Mouse (Mus musculus) kidney, embryonic 15.5 days (tissue): ENCODE results near the gene Henmt1. TPM values are rescaled to one million over a fixed set of nuclear protein-coding genes. Genes with fewer than 3 reads are reported as not detected.

Experiments used
- ATAC-seq: fragments of 200-750 bp; cut with Nextera tagmentation; replicated peaks from 2 replicates; pipeline ENCODE4 v1.8.0; 2017; ENCODE audit warnings: moderate TSS enrichment; ENCODE audit not compliant: low FRiP score
- H3K27ac ChIP-seq: fragments of 300-500 bp; sonication (generic); 2 replicates; pipeline ENCODE4 v1.5.1; 2015; ENCODE audit warnings: mild to moderate bottlenecking, inconsistent platforms
- H3K27me3 ChIP-seq: fragments of 300-500 bp; sonication (generic); 2 replicates; pipeline ENCODE4 v1.6.1; 2015; ENCODE audit warnings: inconsistent platforms
- H3K36me3 ChIP-seq: fragments of 300-500 bp; sonication (generic); 2 replicates; pipeline ENCODE4 v1.6.1; 2015; ENCODE audit warnings: inconsistent platforms
- H3K4me1 ChIP-seq: fragments of 300-500 bp; sonication (generic); 2 replicates; pipeline ENCODE4 v1.6.1; 2015; ENCODE audit warnings: inconsistent platforms
- H3K4me2 ChIP-seq: fragments of 300-500 bp; sonication (generic); 2 replicates; pipeline ENCODE4 v1.6.1; 2015; ENCODE audit warnings: moderate library complexity, mild to moderate bottlenecking, inconsistent platforms
- H3K4me3 ChIP-seq: fragments of 300-500 bp; sonication (generic); replicated peaks from 2 replicates; pipeline ENCODE4 v1.5.1; 2015; ENCODE audit warnings: mild to moderate bottlenecking, inconsistent platforms
- H3K9ac ChIP-seq: fragments of 300-500 bp; sonication (generic); 2 replicates; pipeline ENCODE4 v1.6.1; 2015; ENCODE audit warnings: mild to moderate bottlenecking, inconsistent platforms
- H3K9me3 ChIP-seq: fragments of 300-500 bp; sonication (generic); replicated peaks from 2 replicates; pipeline ENCODE4 v1.6.1; 2016; ENCODE audit warnings: inconsistent platforms
- WGBS: fragments of 180-500 bp; shearing (Covaris S2); methylation state at CpG from one replicate; pipeline ENCODE4 v1.1.7; 2015; ENCODE audit warnings: mixed read lengths; 5-methylcytosine and 5-hydroxymethylcytosine counted together
- polyA plus RNA-seq: library from polyadenylated mRNA; unstranded; fragments of >200 nt; fragmentation: Nextera tagmentation; extraction: Ambion mirVana; gene quantifications from 2 replicates; pipeline ENCODE4 v1.2.1, GENCODE M21; 2015

Gene Henmt1
- polyA plus RNA-seq, 1 experiment from 2014 or later, result 0.13 TPM

DNA sequence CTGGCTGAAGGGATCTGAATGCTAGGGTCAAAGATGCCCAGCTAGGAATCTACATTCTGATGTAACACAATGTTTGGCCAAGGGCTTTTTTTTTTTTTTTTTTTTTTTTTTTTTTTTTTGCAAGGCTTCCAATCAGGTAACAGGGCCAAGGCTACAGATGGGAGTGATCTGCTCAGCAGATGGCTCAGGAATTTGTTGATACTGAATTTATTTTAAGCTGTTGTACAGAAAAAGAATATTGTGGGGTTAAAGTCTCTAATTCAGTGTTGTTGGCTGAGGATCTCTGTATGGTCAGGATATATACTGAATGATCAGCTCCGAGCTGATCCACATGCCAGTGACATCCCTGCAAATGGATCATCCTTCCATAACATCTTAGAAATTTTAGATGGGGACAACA lies 23.7 kb upstream of the Henmt1 start:
- no peaks in the 10 kb centered on the region for H3K9me3 ChIP-seq
- H3K9ac ChIP-seq, result no peak overlapping the region
- H3K4me1 ChIP-seq, result 0 out of 2 replicates have a peak, but pooled peaks cover 2% of the 10 kb centered on the region
- no peak overlapping the region for H3K27ac ChIP-seq
- no peaks in the 10 kb centered on the region for H3K27me3 ChIP-seq
- no peak for ATAC-seq
- no peaks in the 10 kb centered on the region for H3K36me3 ChIP-seq
- no peak overlapping the region for H3K4me2 ChIP-seq
- 84% methylated on average over 1 of the region's 1 CpGs for WGBS
- H3K4me3 ChIP-seq, result no peak overlapping the region

DNA sequence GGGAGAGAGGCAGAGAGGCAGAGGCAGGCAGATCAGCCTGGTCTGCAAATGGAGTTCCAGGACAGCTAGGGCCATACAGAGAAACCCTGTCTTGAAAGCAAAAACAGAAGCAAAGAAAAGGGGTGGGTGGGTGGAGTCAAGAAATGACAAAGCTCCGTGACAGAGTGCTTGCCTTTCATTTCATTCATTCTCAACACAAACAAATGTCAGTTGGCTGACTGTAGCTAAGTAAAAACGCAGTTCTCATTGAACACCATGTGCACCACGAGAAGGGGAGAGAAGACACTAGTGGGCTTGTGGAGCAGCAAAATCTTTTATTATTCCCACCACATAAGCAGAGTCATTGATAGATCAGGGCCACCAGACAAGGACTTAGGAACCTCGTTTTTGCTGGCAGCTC lies 22.8 kb upstream of the Henmt1 start:
- no peak for ATAC-seq
- Histone ChIP-seq H3K4me2 (no peak overlapping the region), H3K36me3 (no peaks in the 10 kb centered on the region), H3K4me3 (no peak overlapping the region), H3K27ac (no peak overlapping the region), H3K9me3 (no peaks in the 10 kb centered on the region), H3K9ac (no peak overlapping the region), H3K27me3 (no peaks in the 10 kb centered on the region), H3K4me1 (0 out of 2 replicates have a peak, but pooled peaks cover 2% of the 10 kb centered on the region)
- 66% methylated on average over 4 of the region's 4 CpGs for WGBS

DNA sequence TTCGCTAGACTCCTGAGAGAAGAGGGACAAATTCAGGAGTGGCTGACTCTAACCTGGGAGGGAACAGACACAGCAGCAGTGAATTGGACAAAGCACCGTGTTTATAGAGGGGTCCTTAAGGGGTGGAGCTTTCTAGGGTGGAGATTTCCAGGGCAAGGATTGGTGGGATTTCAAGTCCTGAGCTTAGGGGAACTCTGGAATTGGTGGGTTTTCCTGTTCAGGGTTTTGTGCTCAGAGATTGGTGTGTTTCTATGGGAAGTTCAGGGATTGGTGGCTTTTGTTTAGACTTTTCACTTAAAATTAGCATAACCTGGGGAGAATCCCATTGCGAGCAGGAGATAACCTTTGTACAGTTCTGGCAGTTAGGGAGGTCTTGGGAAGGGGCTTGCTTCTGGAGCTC lies 21.7 kb upstream of the Henmt1 start:
- no peak for ATAC-seq
- H3K27me3 ChIP-seq, result no peaks in the 10 kb centered on the region
- H3K9me3 ChIP-seq, result no peaks in the 10 kb centered on the region
- no peaks in the 10 kb centered on the region for H3K36me3 ChIP-seq
- H3K4me1 ChIP-seq, result no peaks in the 10 kb centered on the region
- H3K4me2 ChIP-seq, result no peak overlapping the region
- no peak overlapping the region for H3K27ac ChIP-seq
- no peak overlapping the region for H3K4me3 ChIP-seq
- 57% methylated on average over 3 of the region's 3 CpGs for WGBS
- no peak overlapping the region for H3K9ac ChIP-seq

DNA sequence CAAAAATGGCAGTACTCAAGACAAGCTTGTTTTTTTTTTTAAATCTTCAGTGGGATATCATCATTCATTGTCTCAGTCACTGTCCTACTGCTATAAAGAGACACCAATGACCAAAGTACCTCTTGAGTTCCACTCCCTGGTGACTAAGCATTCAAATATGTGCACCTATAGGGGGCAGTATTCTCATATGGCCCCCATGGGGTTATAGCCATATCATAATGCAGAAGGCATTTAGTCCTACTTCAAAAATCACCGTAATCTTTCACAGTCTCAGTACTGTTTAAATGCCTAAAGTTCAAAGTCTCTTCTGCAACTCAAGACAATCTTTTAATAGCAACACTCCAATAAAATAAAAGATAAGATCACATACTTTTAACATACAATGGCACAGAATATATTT lies 20.8 kb upstream of the Henmt1 start:
- Histone ChIP-seq H3K27ac (no peak overlapping the region), H3K36me3 (no peaks in the 10 kb centered on the region), H3K9me3 (no peaks in the 10 kb centered on the region), H3K4me3 (no peak overlapping the region), H3K27me3 (no peaks in the 10 kb centered on the region), H3K4me1 (no peaks in the 10 kb centered on the region), H3K4me2 (no peak overlapping the region), H3K9ac (no peak overlapping the region)
- ATAC-seq, result no peak
- 89% methylated on average over 1 of the region's 1 CpGs for WGBS

DNA sequence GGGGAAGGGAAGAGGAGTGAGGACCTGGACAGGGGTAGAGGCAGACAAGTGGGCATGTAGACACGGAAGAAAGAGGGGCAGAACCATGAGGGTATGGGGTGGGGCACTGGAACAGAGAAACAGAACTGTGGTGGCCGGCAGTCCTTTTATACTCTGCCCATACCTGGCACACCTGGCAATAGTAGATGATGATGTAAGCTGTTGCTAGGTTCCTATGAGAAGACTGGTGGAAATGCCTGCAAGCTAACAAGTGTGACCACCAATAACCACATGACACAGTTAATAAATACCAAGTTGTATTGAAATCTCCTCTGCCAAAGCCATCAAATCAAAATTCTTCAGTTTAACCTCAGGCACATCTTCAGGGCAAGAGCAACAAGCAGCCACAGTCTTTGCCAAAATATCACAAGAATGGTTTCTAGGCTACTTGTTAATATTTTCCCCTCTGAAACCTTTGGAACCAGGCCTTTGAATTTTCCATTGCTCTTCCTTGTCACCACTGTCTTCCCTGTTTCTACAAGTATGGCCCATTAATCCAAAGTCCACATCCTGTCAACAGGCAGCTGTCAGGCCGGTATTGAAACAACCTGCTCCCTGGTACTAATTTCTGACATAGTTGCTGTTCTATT lies 19.1 kb upstream of the Henmt1 start:
- 81% methylated on average over 3 of the region's 3 CpGs for WGBS
- Histone ChIP-seq H3K4me3 (no peak overlapping the region), H3K36me3 (no peaks in the 10 kb centered on the region), H3K9ac (no peak overlapping the region), H3K27me3 (no peaks in the 10 kb centered on the region), H3K9me3 (no peaks in the 10 kb centered on the region), H3K27ac (no peak overlapping the region), H3K4me2 (no peak overlapping the region), H3K4me1 (no peaks in the 10 kb centered on the region)
- no peak for ATAC-seq

DNA sequence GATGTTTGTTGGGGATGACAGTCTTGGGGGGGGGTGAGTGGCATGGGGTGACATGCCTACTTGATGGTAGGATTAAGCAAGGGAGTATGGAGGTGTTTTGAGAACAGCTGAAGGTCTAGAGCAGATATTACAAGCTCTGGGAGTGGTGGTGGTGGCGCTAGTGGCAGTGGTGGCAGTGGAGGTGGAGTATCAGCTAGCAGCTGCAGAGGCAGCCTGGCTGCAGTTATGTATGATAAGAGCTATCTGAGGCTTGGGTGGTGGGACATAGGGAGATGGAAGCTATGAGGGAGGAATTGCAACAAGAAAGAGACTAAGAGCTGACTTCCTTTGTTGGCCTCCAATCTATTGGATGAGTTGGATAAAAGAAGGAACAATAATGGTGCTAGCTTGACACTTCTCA lies 17.9 kb upstream of the Henmt1 start:
- no peaks in the 10 kb centered on the region for H3K4me1 ChIP-seq
- 83% methylated on average over 1 of the region's 1 CpGs for WGBS
- no peak for ATAC-seq

DNA sequence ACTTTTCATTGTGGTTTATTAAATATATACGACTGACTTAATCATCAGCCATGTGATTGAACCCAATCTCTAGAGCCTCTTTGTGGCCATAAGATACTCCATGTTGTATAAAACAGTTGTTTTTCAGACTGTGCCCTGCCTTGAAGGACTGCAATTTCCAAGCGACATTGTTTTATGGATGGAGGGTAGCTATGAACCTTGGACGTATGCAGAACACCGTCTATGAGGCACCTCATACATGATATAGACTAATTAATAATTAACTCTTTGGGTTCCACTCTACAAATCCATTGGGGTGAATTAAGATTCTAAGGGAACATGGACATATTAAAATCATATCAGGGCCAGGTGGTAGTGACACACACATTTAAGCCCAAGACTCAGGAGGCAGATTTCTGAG lies 14.0 kb upstream of the Henmt1 start:
- no peaks in the 10 kb centered on the region for H3K4me1 ChIP-seq
- H3K9me3 ChIP-seq, result no peaks in the 10 kb centered on the region
- 88% methylated on average over 4 of the region's 4 CpGs for WGBS
- no peak overlapping the region for H3K27ac ChIP-seq
- ATAC-seq, result no peak
- no peaks in the 10 kb centered on the region for H3K36me3 ChIP-seq
- no peak overlapping the region for H3K4me2 ChIP-seq
- H3K9ac ChIP-seq, result no peak overlapping the region
- H3K4me3 ChIP-seq, result no peak overlapping the region
- H3K27me3 ChIP-seq, result no peaks in the 10 kb centered on the region

More for the DNA sequence above, 17.9 kb upstream of the Henmt1 start:
- Histone ChIP-seq H3K36me3 (no peaks in the 10 kb centered on the region), H3K9ac (no peak overlapping the region), H3K4me3 (no peak overlapping the region), H3K9me3 (no peaks in the 10 kb centered on the region), H3K27me3 (no peaks in the 10 kb centered on the region), H3K4me2 (no peak overlapping the region), H3K27ac (no peak overlapping the region)

DNA sequence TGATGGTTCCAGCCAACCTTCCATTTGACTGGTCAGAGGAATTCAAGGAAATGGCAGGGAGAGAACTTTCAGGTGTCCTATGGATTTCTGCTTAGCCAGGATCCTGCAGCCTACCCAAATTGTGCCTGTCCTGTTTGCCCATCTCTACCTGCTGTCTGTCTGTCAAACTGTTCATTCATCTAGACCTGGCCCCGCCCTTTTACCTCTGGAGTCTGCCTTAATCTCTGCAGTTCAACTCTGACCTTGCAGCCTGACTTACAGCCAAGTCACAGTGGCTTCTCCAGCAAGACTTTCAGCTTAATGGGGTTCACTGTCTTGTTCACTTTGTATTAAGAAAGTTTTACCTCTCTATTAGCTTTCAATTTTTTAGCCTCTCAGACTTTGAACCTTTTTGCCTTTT lies 13.4 kb upstream of the Henmt1 start:
- Histone ChIP-seq H3K9ac (no peak overlapping the region), H3K27me3 (no peaks in the 10 kb centered on the region), H3K4me2 (no peak overlapping the region), H3K9me3 (no peaks in the 10 kb centered on the region), H3K4me1 (no peaks in the 10 kb centered on the region), H3K27ac (no peak overlapping the region), H3K36me3 (no peaks in the 10 kb centered on the region), H3K4me3 (no peak overlapping the region)
- 81% methylated on average over 1 of the region's 1 CpGs for WGBS
- no peak for ATAC-seq

DNA sequence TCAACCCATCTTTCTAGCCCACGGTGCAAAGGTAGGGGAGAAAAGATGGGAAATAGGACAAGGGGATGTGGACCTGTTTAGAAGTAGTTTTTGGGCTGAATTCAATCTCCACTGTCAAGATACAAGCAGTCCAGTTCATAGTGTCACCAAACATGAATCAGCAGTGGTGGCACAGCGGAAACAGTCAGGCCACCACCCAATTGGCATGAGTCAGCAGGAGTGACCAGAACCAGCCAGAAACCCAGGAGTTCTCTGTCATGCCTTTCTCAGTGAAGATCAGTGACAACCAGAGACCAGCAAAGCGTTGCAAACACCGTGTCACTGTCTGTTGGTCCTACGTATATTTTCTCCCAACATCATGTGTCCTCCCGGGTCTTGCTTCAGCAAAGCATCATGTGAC lies 6.1 kb upstream of the Henmt1 start:
- H3K27ac ChIP-seq, result no peak overlapping the region
- no peaks in the 10 kb centered on the region for H3K27me3 ChIP-seq
- H3K36me3 ChIP-seq, result no peaks in the 10 kb centered on the region
- H3K4me1 ChIP-seq, result no peaks in the 10 kb centered on the region
- 0 out of 2 replicates have a peak, but pooled peaks cover 2% of the 10 kb centered on the region for H3K9me3 ChIP-seq
- no peak overlapping the region for H3K9ac ChIP-seq
- 96% methylated on average over 6 of the region's 6 CpGs for WGBS
- H3K4me3 ChIP-seq, result no peak overlapping the region
- ATAC-seq, result no peak
- H3K4me2 ChIP-seq, result no peak overlapping the region

DNA sequence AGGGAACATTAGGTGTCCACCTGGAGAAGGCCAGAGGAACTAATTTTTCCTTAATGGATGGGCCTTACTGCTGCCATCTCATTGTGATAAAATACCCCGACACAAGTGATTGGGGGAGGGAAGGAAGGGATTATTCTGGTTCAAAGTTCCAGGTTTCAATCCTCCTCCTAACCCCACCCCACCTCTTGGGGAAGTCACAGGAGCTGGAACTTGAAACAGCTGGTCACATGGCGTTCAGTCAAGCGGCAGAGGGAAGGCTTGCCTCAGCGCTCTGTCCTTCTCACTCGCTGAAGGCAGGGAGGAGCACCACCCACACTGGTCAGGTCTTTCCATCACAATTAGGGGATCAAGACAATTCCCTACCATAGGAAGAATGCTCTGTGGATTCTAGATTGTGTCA lies 982 bp upstream of the Henmt1 start:
- no peaks in the 10 kb centered on the region for H3K27me3 ChIP-seq
- 0 out of 2 replicates have a peak, but pooled peaks cover 5% of the 10 kb centered on the region for H3K9me3 ChIP-seq
- H3K4me3 ChIP-seq, result no peak overlapping the region
- no peaks in the 10 kb centered on the region; the same call in 1 of the 2 replicates for H3K4me1 ChIP-seq
- H3K27ac ChIP-seq, result no peak overlapping the region
- ATAC-seq, result no peak
- 94% methylated on average over 5 of the region's 5 CpGs for WGBS
- H3K4me2 ChIP-seq, result no peak overlapping the region
- no peak overlapping the region for H3K9ac ChIP-seq
- no peaks in the 10 kb centered on the region for H3K36me3 ChIP-seq

DNA sequence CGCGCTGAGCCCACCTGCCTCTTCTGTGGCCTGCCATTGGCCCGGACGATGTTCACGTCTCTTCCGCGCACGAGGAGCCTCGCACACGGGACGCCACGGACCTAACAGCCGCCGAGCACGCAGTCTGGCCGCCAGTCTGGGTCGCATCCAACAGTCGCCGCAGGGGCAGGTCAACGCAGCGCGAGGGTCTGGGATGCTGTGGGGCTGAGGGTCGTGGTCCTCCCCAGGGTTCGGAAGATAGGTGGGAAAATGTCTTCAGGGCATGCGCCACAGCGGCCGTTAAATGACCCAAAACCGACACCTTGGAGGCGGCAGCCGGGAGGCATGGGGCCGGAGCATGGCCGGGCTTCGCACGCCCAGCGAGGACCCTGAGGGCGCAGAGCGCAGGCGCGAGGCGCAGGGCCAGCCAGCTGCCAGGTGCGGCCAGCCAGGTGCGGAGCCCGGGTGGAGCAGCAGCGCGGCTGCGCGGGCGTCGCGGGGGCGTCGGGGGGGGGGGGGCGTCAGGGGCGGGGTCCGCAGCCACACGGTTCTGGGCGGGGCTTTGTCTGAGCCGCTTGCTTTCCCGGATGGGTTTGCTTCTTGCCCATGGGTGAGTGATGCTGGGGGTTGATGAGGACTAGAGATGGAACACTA lies 444 bp downstream of the Henmt1 start, which contains the start of gene Gm9857:
TSS of gene Gm9857 (minus strand) at position 445 of the 633 bp plus-strand sequence.
- H3K9ac ChIP-seq, result no peak within 1 kb of the TSS

DNA sequence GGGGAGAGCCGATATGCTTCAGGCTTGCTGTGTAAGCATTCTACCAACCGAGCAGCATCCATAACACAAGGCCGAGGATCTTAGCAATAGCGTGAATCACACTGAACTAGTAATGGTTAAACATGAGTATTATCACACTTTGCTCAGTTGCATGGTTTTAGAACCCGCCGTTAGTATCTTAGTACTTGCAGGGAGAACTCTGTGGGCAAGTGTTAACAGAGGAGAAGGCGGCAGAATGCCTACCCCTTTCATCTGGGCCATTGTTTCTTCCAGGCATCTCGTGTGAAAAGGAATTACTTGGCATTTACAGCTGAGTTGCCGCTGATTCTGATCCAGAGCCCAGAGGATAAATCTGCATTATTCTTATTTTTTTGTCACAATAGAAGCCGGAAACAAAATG lies 1.3 kb downstream of the Henmt1 start:
- Histone ChIP-seq H3K27me3 (no peaks in the 10 kb centered on the region), H3K27ac (no peak overlapping the region), H3K9ac (no peak overlapping the region), H3K36me3 (no peaks in the 10 kb centered on the region), H3K4me1 (no peaks in the 10 kb centered on the region; the same call in 1 of the 2 replicates), H3K9me3 (0 out of 2 replicates have a peak, but pooled peaks cover 5% of the 10 kb centered on the region), H3K4me3 (no peak overlapping the region), H3K4me2 (no peak overlapping the region)
- no peak for ATAC-seq
- 84% methylated on average over 10 of the region's 10 CpGs for WGBS

More for the DNA sequence above, 444 bp downstream of the Henmt1 start, which contains the start of gene Gm9857:
- Histone ChIP-seq H3K27ac (no peak within 1 kb of the TSS), H3K9me3 (0 out of 2 replicates have a peak, but pooled peaks cover 5% of the 10 kb centered on the region), H3K4me1 (no peaks in the 10 kb centered on the region; the same call in 1 of the 2 replicates), H3K4me2 (peak within 1 kb of the TSS; percentile 60), H3K27me3 (no peaks in the 10 kb centered on the region), H3K36me3 (no peaks in the 10 kb centered on the region), H3K4me3 (peak within 1 kb of the TSS; percentile 36)
- WGBS, result 52% methylated on average over 51 of the region's 59 CpGs
- ATAC-seq, result peak; percentile 85
